Mouse (Mus musculus): ENCODE data around the gene Gm21887. TPM values are rescaled to one million over a fixed set of nuclear protein-coding genes. Genes with fewer than 3 reads are reported as not detected.
"Not testable (repeated sequence)": the region's sequence is repeated elsewhere in the genome, so short reads cannot be mapped to it uniquely, and the experiment has no call there.

The Gm21887 gene
- 321 and 384 TPM in 2 replicates for polyA plus RNA-seq (2014; fragmentation: Nextera tagmentation; extraction: Ambion mirVana)

DNA sequence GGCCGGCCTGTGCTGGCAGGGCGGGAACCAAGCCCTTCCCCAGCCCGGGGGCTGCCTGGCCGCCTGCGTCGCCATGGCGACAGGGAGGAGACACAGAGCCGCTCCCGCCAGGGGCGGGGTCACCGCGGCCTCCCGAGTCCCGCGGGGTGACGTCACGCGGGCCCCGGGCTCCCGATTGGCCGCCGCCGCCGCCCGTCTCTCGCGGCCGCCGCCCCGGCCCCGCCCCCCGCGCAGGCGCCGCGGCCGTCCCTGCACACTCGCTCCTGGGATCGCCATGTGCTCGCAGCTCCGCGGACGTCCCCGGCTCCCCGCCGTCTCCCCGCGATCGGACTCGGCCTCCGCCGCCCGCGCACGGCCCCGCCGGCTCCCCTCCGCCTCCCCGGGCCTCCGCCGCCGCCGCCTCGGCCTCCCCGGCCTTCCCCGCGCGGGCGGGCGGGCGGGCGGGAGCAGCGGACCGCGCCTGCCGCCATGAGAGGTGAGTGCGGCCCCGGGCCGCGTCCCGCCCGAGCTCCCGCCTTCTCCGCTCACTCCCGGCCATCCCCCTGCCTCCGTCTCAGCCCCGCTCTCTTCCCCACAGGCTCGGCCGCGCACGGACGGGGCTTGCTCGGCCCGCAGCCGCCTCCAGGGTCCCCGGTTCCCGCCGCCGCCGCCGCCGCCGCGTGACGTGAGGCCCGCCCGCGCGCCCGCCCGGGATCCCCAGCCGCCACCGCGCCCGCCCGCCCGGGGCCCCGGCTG is at the start of gene Gm21887:
TSS of gene Gm21887 (plus strand) at position 644 of the 735 bp plus-strand sequence.
- peaks cover 29% of the 10 kb centered on the region for H3K9me3 ChIP-seq (ENCODE audit: control insufficient read depth, low read length)
- not testable (repeated sequence) for H3K4me1 ChIP-seq (replicated peaks; ENCODE audit: control insufficient read depth, insufficient read depth, low read length); H3K27me3 ChIP-seq (ENCODE audit: control insufficient read depth, insufficient read depth, low read length)
- H3K27ac ChIP-seq (ENCODE audit: low read depth, low read length), result peak within 1 kb of the TSS; percentile 65
- ATAC-seq (replicated peaks; ENCODE audit: low FRiP score) (peak; percentile 88), DNase-seq (ENCODE audit: low spot score) (peak; percentile 96)
- peak within 1 kb of the TSS; percentile 27; the same call in 1 of the 2 replicates for H3K4me2 ChIP-seq (ENCODE audit: low read depth, low read length, severe bottlenecking)
- H3K4me3 ChIP-seq (ENCODE audit: low read depth, low read length), result peak within 1 kb of the TSS; percentile 53
- peak within 1 kb of the TSS; percentile 77 for H3K9ac ChIP-seq (ENCODE audit: low read length)
- WGBS, result 68% methylated on average over 115 of the region's 118 CpGs
- H3K36me3 ChIP-seq (ENCODE audit: control insufficient read depth, insufficient read depth, low read length), result peaks cover 10% of the 10 kb centered on the region

DNA sequence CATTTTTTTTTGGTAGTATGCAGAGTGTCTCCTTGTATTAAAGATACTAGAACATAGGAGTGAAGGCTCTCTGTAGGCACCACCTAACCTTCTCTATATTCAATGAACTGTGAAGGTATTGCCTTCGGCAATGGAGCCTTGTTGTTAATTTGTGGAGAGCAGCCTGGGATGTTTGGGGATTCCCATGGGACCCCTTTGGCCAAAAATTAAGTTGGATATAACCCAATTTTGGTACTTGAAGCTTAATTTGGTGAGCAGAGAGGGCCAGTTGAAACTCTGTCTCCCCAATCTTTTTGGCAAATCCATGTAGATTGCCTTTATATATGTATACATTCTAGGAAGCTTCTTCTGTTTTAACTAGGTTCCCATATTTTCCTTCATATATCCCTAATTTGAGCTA is 40.1 kb upstream of the Gm21887 start:
- Histone ChIP-seq H3K4me1 (replicated peaks; ENCODE audit: control insufficient read depth, insufficient read depth, low read length) (no peaks in the 10 kb centered on the region), H3K4me2 (ENCODE audit: low read depth, low read length, severe bottlenecking) (no peak overlapping the region), H3K36me3 (ENCODE audit: control insufficient read depth, insufficient read depth, low read length) (peaks cover 8% of the 10 kb centered on the region; the same call in 1 of the 2 replicates), H3K4me3 (ENCODE audit: low read depth, low read length) (no peak overlapping the region), H3K27me3 (ENCODE audit: control insufficient read depth, insufficient read depth, low read length) (no peaks in the 10 kb centered on the region), H3K9me3 (ENCODE audit: control insufficient read depth, low read length) (peaks cover 3% of the 10 kb centered on the region; the same call in 1 of the 2 replicates), H3K27ac (ENCODE audit: low read depth, low read length) (no peak overlapping the region), H3K9ac (ENCODE audit: low read length) (no peak overlapping the region)
- DNase-seq (ENCODE audit: low spot score) (no peak), ATAC-seq (replicated peaks; ENCODE audit: low FRiP score) (no peak)
- 96% methylated on average over 1 of the region's 1 CpGs for WGBS

DNA sequence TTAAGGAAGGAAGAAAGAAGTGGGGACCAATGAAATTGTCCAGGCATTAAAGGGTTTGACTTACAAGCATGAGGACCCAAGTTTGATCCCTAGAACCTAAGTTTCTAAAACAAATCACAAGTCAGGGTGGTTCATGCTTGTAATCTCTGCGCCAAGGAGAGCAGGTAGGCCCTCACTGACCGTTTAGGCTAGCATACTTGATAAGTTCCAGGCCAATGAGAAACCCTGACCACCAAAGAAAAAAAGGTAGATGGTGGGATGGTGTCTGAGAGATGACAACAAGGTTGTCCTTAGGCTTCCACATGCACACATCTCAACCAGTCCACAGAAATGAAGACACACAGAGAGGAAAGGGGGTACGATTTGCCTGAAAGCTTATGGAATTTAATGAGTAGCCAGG is 39.7 kb upstream of the Gm21887 start:
- ATAC-seq (replicated peaks; ENCODE audit: low FRiP score), result peak; percentile 13; the same call in 1 of the 2 replicates

DNA sequence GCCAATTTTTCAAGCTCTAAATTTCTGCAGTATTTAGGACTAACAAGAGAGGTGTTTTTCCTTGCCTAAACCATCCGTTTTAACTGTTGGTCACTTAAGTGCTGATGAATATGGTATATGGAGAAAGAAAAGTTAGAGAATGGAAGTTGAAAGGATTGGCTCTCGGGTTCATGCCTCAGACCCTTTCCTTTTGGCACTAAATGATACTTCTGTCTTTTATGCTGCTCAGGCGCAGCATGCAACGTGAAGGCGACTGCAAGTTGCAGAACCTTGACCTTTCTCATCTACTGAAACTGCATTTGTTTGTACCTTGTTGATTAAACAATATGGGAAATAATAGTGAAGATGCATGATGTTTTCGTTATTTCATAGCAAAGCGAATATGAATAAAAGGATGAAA is 38.9 kb upstream of the Gm21887 start:
- H3K9me3 ChIP-seq (ENCODE audit: control insufficient read depth, low read length), result not testable (repeated sequence)
- WGBS, result 90% methylated on average over 7 of the region's 7 CpGs

More for the DNA sequence above, 39.7 kb upstream of the Gm21887 start:
- H3K27ac ChIP-seq (ENCODE audit: low read depth, low read length); H3K27me3 ChIP-seq (ENCODE audit: control insufficient read depth, insufficient read depth, low read length); H3K9me3 ChIP-seq (ENCODE audit: control insufficient read depth, low read length); DNase-seq (ENCODE audit: low spot score); H3K4me1 ChIP-seq (replicated peaks; ENCODE audit: control insufficient read depth, insufficient read depth, low read length); H3K9ac ChIP-seq (ENCODE audit: low read length); H3K4me3 ChIP-seq (ENCODE audit: low read depth, low read length); H3K4me2 ChIP-seq (ENCODE audit: low read depth, low read length, severe bottlenecking); H3K36me3 ChIP-seq (ENCODE audit: control insufficient read depth, insufficient read depth, low read length): not testable (repeated sequence)
- WGBS, result 84% methylated on average over 3 of the region's 3 CpGs

DNA sequence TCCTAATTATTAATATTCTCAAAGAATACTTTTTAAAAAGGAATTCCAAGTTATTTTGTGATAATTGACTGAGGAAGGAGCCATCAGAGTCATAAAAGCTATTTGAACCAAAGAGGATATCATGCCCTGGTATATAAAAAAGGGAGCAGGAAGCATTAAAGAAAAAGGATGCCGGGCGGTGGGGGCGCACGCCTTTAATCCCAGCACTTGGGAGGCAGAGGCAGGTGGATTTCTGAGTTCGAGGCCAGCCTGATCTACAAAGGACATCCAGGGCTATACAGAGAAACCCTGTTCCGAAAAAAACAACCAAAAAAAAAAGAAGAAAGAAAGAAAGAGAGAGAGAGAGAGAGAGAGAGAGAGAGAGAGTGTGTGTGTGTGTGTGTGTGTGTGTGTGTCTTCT is 37.9 kb upstream of the Gm21887 start:
- H3K4me2 ChIP-seq (ENCODE audit: low read depth, low read length, severe bottlenecking); H3K27ac ChIP-seq (ENCODE audit: low read depth, low read length); H3K9ac ChIP-seq (ENCODE audit: low read length); DNase-seq (ENCODE audit: low spot score); H3K4me3 ChIP-seq (ENCODE audit: low read depth, low read length); H3K27me3 ChIP-seq (ENCODE audit: control insufficient read depth, insufficient read depth, low read length); ATAC-seq (replicated peaks; ENCODE audit: low FRiP score); H3K4me1 ChIP-seq (replicated peaks; ENCODE audit: control insufficient read depth, insufficient read depth, low read length): not testable (repeated sequence)
- Histone ChIP-seq H3K9me3 (ENCODE audit: control insufficient read depth, low read length) (peaks cover 11% of the 10 kb centered on the region; the same call in 1 of the 2 replicates), H3K36me3 (ENCODE audit: control insufficient read depth, insufficient read depth, low read length) (peaks cover 12% of the 10 kb centered on the region)
- 92% methylated on average over 6 of the region's 6 CpGs for WGBS

More for the DNA sequence above, 38.9 kb upstream of the Gm21887 start:
- H3K4me1 ChIP-seq (replicated peaks; ENCODE audit: control insufficient read depth, insufficient read depth, low read length); H3K4me2 ChIP-seq (ENCODE audit: low read depth, low read length, severe bottlenecking); H3K27me3 ChIP-seq (ENCODE audit: control insufficient read depth, insufficient read depth, low read length); H3K9ac ChIP-seq (ENCODE audit: low read length); H3K27ac ChIP-seq (ENCODE audit: low read depth, low read length); H3K4me3 ChIP-seq (ENCODE audit: low read depth, low read length): not testable (repeated sequence)
- peak; percentile 49 for DNase-seq (ENCODE audit: low spot score)
- H3K36me3 ChIP-seq (ENCODE audit: control insufficient read depth, insufficient read depth, low read length), result peaks cover 12% of the 10 kb centered on the region
- ATAC-seq (replicated peaks; ENCODE audit: low FRiP score), result 0 out of 2 replicates have a peak, but pooled peaks have one; percentile 16

DNA sequence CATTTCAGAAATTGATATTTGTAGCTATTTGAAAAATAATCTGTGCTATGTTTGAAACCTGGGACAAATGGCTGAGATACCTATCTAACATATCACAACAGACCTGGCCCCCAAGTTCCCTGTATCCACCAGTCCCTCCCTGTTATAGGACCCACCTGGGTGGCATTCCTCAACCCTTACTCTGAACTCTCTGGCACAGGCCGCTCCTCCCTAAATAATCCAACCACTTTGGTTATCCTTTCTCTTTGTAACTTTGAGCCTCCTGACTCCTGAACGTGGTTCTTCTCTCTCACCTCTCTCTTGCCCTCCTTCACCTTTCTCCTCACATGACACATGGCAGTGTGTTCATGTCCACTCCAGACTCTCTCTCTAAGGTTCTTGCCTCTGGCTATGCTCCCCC is 37.3 kb upstream of the Gm21887 start:
- WGBS, result 82% methylated on average over 2 of the region's 2 CpGs
- Histone ChIP-seq H3K36me3 (ENCODE audit: control insufficient read depth, insufficient read depth, low read length) (peaks cover 13% of the 10 kb centered on the region), H3K9me3 (ENCODE audit: control insufficient read depth, low read length) (peaks cover 11% of the 10 kb centered on the region; the same call in 1 of the 2 replicates)
- not testable (repeated sequence) for H3K4me1 ChIP-seq (replicated peaks; ENCODE audit: control insufficient read depth, insufficient read depth, low read length); H3K9ac ChIP-seq (ENCODE audit: low read length); H3K27ac ChIP-seq (ENCODE audit: low read depth, low read length); H3K4me3 ChIP-seq (ENCODE audit: low read depth, low read length); H3K4me2 ChIP-seq (ENCODE audit: low read depth, low read length, severe bottlenecking); H3K27me3 ChIP-seq (ENCODE audit: control insufficient read depth, insufficient read depth, low read length)
- ATAC-seq (replicated peaks; ENCODE audit: low FRiP score), result peak; percentile 50
- peak; percentile 63 for DNase-seq (ENCODE audit: low spot score)

DNA sequence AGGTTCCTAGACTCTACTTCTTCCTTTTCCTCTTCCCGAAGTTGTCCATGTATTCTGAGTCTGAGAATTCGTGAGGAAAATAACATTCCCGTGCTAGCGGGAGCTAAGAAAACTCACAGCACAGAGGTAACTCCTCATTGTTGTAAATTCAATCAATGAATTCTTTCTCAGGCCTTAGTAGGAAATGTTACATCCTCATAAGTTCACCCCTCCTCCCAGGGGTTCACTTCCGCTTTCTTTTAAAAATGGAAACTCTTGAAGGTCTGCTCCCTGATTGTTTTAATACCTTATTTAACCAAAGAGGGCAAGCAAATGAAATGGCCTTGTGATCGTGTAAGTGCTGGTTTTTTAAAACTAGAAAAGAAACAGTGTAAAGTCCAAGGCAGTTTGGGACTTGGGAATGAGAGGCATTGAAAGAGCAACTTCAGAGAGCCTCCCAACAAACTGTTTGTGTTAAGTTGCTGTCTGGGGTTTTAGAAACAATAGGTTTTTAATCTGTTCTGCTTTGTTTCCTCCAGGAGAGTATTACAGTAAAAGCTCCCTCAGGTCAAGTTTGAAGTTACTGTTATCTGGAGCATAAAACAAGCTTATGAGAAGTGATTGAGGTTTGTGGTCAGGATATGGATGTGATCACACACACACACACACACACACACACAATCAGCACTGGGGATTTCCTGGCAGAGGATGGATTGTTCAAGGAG is 36.5 kb upstream of the Gm21887 start:
- H3K4me2 ChIP-seq (ENCODE audit: low read depth, low read length, severe bottlenecking); H3K27me3 ChIP-seq (ENCODE audit: control insufficient read depth, insufficient read depth, low read length); H3K4me1 ChIP-seq (replicated peaks; ENCODE audit: control insufficient read depth, insufficient read depth, low read length); ATAC-seq (replicated peaks; ENCODE audit: low FRiP score); H3K9ac ChIP-seq (ENCODE audit: low read length); H3K27ac ChIP-seq (ENCODE audit: low read depth, low read length); H3K4me3 ChIP-seq (ENCODE audit: low read depth, low read length): not testable (repeated sequence)
- Histone ChIP-seq H3K36me3 (ENCODE audit: control insufficient read depth, insufficient read depth, low read length) (peaks cover 15% of the 10 kb centered on the region), H3K9me3 (ENCODE audit: control insufficient read depth, low read length) (peaks cover 11% of the 10 kb centered on the region; the same call in 1 of the 2 replicates)
- WGBS, result 78% methylated on average over 6 of the region's 6 CpGs
- DNase-seq (ENCODE audit: low spot score), result peak; percentile 43

DNA sequence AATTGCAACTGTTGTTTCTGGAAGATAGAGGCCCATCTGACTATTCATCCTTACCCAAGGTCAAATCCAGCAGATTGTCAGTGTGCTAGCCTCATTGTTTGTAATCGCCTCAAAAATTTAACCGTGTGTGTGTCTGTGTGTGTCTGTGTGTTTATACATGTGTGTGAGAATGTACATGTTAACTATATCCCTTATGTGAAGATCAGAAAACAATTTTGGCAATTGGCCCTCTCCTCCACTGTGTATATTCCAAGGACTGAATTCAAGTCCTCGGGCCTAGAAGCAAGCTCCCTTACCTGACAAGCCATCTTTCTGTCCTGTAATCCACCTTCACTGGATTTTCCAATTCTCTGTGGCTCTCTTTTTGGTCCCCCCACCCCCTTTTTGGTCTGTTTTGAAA is 35.7 kb upstream of the Gm21887 start:
- not testable (repeated sequence) for H3K27ac ChIP-seq (ENCODE audit: low read depth, low read length); H3K4me2 ChIP-seq (ENCODE audit: low read depth, low read length, severe bottlenecking); H3K4me1 ChIP-seq (replicated peaks; ENCODE audit: control insufficient read depth, insufficient read depth, low read length); ATAC-seq (replicated peaks; ENCODE audit: low FRiP score); H3K27me3 ChIP-seq (ENCODE audit: control insufficient read depth, insufficient read depth, low read length); H3K4me3 ChIP-seq (ENCODE audit: low read depth, low read length); H3K9ac ChIP-seq (ENCODE audit: low read length); DNase-seq (ENCODE audit: low spot score)
- 62% methylated on average over 3 of the region's 3 CpGs for WGBS
- Histone ChIP-seq H3K36me3 (ENCODE audit: control insufficient read depth, insufficient read depth, low read length) (peaks cover 15% of the 10 kb centered on the region), H3K9me3 (ENCODE audit: control insufficient read depth, low read length) (peaks cover 13% of the 10 kb centered on the region; the same call in 1 of the 2 replicates)

Measured in forebrain, embryonic 11.5 days (tissue).